In genomic region chrX:21061866-21062543, GRCm38 (mm10) we compare ENCODE assay signal across 7 mouse cellular contexts. TPM values are rescaled to one million over a fixed set of nuclear protein-coding genes. Genes with fewer than 3 reads are reported as not detected.
DNase-seq lines count a peak whose midpoint lies in the region; ATAC-seq and TF ChIP-seq lines count a peak whose summit lies in the region.

Gene Zfp182 (minus strand): TSS chrX:21062316.

- peak within 1 kb of the TSS; percentile 60 for H3K4me2 ChIP-seq in intestine, postnatal 0 days (replicated peaks; ENCODE audit: low read depth)
- H3K4me2 ChIP-seq in midbrain, embryonic 12.5 days (replicated peaks) = peak within 1 kb of the TSS; percentile 47

- no peak for TF ChIP-seq CTCF in intestine, postnatal 0 days (IDR thresholded peaks at IDR 0.05; ENCODE audit: low read depth)
- TF ChIP-seq CTCF in small intestine, adult 2 months (IDR thresholded peaks at IDR 0.05; ENCODE audit: extremely low read depth, insufficient read length, insufficient replicate concordance, low read depth, low read length) = no peak

- H3K36me3 ChIP-seq in intestine, postnatal 0 days (ENCODE audit: control insufficient read depth, insufficient read depth) = no peaks in the 10 kb centered on the region
- H3K36me3 ChIP-seq in midbrain, embryonic 12.5 days = no peaks in the 10 kb centered on the region
- H3K36me3 ChIP-seq in small intestine, adult 2 months (ENCODE audit: control insufficient read depth, insufficient read depth, low read length) = no peaks in the 10 kb centered on the region

- peak; percentile 15; the same call in 1 of the 2 replicates for TF ChIP-seq POLR2A in small intestine, adult 2 months (IDR thresholded peaks at IDR 0.05; ENCODE audit: low read depth, low read length)

- H3K4me3 ChIP-seq in intestine, postnatal 0 days (ENCODE audit: low read depth, low read length) = peak within 1 kb of the TSS; percentile 51
- H3K4me3 ChIP-seq in midbrain, embryonic 12.5 days = peak within 1 kb of the TSS; percentile 50
- peak within 1 kb of the TSS; percentile 94 for H3K4me3 ChIP-seq in small intestine, adult 2 months (ENCODE audit: low read depth, low read length)

- DNase-seq in adrenal gland, adult 8-10 months = peak; percentile 77
- peak; percentile 67 for DNase-seq in embryo, embryonic 9.5 days (ENCODE audit: extremely low spot score)
- DNase-seq in gastrocnemius, postnatal 4 days (ENCODE audit: low spot score in 2 of 2) = peak; percentile 41 to 74
- peak; percentile 78 for DNase-seq in left cerebral cortex, postnatal 4 days

- no peaks in the 10 kb centered on the region for H3K4me1 ChIP-seq in intestine, postnatal 0 days (replicated peaks; ENCODE audit: control insufficient read depth, insufficient read depth, low read length)
- no peaks in the 10 kb centered on the region for H3K4me1 ChIP-seq in midbrain, embryonic 12.5 days
- no peaks in the 10 kb centered on the region for H3K4me1 ChIP-seq in small intestine, adult 2 months (ENCODE audit: control insufficient read depth, insufficient read depth, insufficient read length, low read length)

- H3K27me3 ChIP-seq in intestine, postnatal 0 days (replicated peaks; ENCODE audit: control insufficient read depth, insufficient read depth, low read length) = no peaks in the 10 kb centered on the region
- no peaks in the 10 kb centered on the region for H3K27me3 ChIP-seq in midbrain, embryonic 12.5 days
- no peaks in the 10 kb centered on the region for H3K27me3 ChIP-seq in small intestine, adult 2 months (ENCODE audit: control insufficient read depth, insufficient read depth, low read length)

- H3K27ac ChIP-seq in intestine, postnatal 0 days (ENCODE audit: low read depth, low read length) = 0 out of 2 replicates have a peak within 1 kb of the TSS, but pooled peaks have one; percentile 0
- no peak within 1 kb of the TSS for H3K27ac ChIP-seq in midbrain, embryonic 12.5 days (replicated peaks)
- H3K27ac ChIP-seq in small intestine, adult 2 months (ENCODE audit: insufficient read depth, low read depth, low read length) = peak within 1 kb of the TSS; percentile 67

- WGBS in intestine, postnatal 0 days = 24% methylated on average over 25 of the region's 25 CpGs
- WGBS in midbrain, embryonic 12.5 days = 26% methylated on average over 25 of the region's 25 CpGs
- 16% methylated on average over 25 of the region's 25 CpGs for WGBS in small intestine, adult 2 months

- peak; percentile 87 for ATAC-seq in intestine, postnatal 0 days
- ATAC-seq in midbrain, embryonic 12.5 days (ENCODE audit: low FRiP score, low read depth) = peak; percentile 95

- no peaks in the 10 kb centered on the region for H3K9me3 ChIP-seq in intestine, postnatal 0 days (ENCODE audit: control insufficient read depth)
- no peaks in the 10 kb centered on the region for H3K9me3 ChIP-seq in midbrain, embryonic 12.5 days

- intact Hi-C loops in left cerebral cortex, postnatal 4 days (cut with DNase I) = no loop called here

- H3K9ac ChIP-seq in intestine, postnatal 0 days (ENCODE audit: low read depth, low read length) = peak within 1 kb of the TSS; percentile 45; the same call in 1 of the 2 replicates
- H3K9ac ChIP-seq in midbrain, embryonic 12.5 days (replicated peaks) = peak within 1 kb of the TSS; percentile 37; the same call in 1 of the 2 replicates

RNA-seq across cellular contexts. Expression of gene Zfp182, which starts in this region (rescaled TPM):
- total RNA-seq in adrenal gland, adult 8-10 months (2022) = 10 to 100 TPM in 2 of 4 experiments, 1 to 10 TPM in 2; 6.6 to 16.0 (median 10.8) TPM
- 1 to 10 TPM; 5.4 to 7.4 TPM for total RNA-seq in gastrocnemius, postnatal 4 days (2021)
- 2.6 and 3.2 TPM in 2 replicates for polyA plus RNA-seq in intestine, postnatal 0 days (2015; fragmentation: Nextera tagmentation; extraction: Ambion mirVana)
- total RNA-seq in left cerebral cortex, postnatal 4 days (2021) = 10 to 100 TPM in 1 of 2 experiments, 1 to 10 TPM in 1; 9.8 to 13.6 TPM
- polyA plus RNA-seq in midbrain, embryonic 12.5 days (2016; fragmentation: Nextera tagmentation; extraction: Ambion mirVana) = 9.0 and 9.4 TPM in 2 replicates
- polyA plus RNA-seq in small intestine, adult 2 months (2012; rRNA removed) = 0.41 and 0.79 TPM in 2 replicates
